Mouse (Mus musculus) limb, embryonic 11.5 days (tissue): ENCODE data around the gene Slain2. TPM values are rescaled to one million over a fixed set of nuclear protein-coding genes. Genes with fewer than 3 reads are reported as not detected.
"Not testable (repeated sequence)": the region's sequence is repeated elsewhere in the genome, so short reads cannot be mapped to it uniquely, and the experiment has no call there.

ENCODE experiments used
- ATAC-seq: fragments of 200-750 bp; cut with Nextera tagmentation; 2 replicates; pipeline ENCODE4 v1.8.0; 2017; ENCODE audit warnings: low read depth; ENCODE audit not compliant: insufficient number of reproducible peaks, low FRiP score, low TSS enrichment
- DNase-seq: peaks from one replicate; pipeline ENCODE4 v3.0.0-alpha.2; 2015; ENCODE audit warnings: low spot score
- H3K27ac ChIP-seq: fragments of 300-500 bp; sonication (generic); replicated peaks from 2 replicates; pipeline ENCODE4 v1.5.1; 2014; ENCODE audit warnings: low read depth, mild to moderate bottlenecking, low read length
- H3K27me3 ChIP-seq: fragments of 300-500 bp; sonication (generic); 2 replicates; pipeline ENCODE4 v1.6.1; 2014; ENCODE audit warnings: mild to moderate bottlenecking, low read length, mixed read lengths; ENCODE audit not compliant: control insufficient read depth, insufficient read depth
- H3K36me3 ChIP-seq: fragments of 300-500 bp; sonication (generic); 2 replicates; pipeline ENCODE4 v1.6.1; 2014; ENCODE audit warnings: mild to moderate bottlenecking, low read length, moderate library complexity, mixed read lengths; ENCODE audit not compliant: control insufficient read depth, insufficient read depth
- H3K4me1 ChIP-seq: fragments of 300-500 bp; sonication (generic); 2 replicates; pipeline ENCODE4 v1.6.1; 2014; ENCODE audit warnings: low read length, mixed read lengths; ENCODE audit not compliant: control insufficient read depth, insufficient read depth
- H3K4me2 ChIP-seq: fragments of 300-500 bp; sonication (generic); 2 replicates; pipeline ENCODE4 v1.6.1; 2014; ENCODE audit warnings: low read depth, mild to moderate bottlenecking, moderate library complexity; ENCODE audit not compliant: severe bottlenecking
- H3K4me3 ChIP-seq: fragments of 300-500 bp; sonication (generic); 2 replicates; pipeline ENCODE4 v1.5.1; 2014; ENCODE audit warnings: low read depth, low read length
- H3K9ac ChIP-seq: fragments of 300-500 bp; sonication (generic); 2 replicates; pipeline ENCODE4 v1.6.1; 2014; ENCODE audit warnings: mild to moderate bottlenecking, low read length
- H3K9me3 ChIP-seq: fragments of 300-500 bp; sonication (generic); 2 replicates; pipeline ENCODE4 v1.6.1; 2016; ENCODE audit warnings: low read length; ENCODE audit not compliant: control insufficient read depth
- WGBS: fragments of 180-500 bp; shearing (Covaris S2); extraction: QIAGEN DNeasy Blood & Tissue Kit; methylation state at CpG from one replicate; pipeline ENCODE4 v1.1.7; 2014; 5-methylcytosine and 5-hydroxymethylcytosine counted together
- polyA plus RNA-seq: library from polyadenylated mRNA; unstranded; fragments of >200 nt; fragmentation: Nextera tagmentation; extraction: Ambion mirVana; gene quantifications from 2 replicates; pipeline ENCODE4 v1.2.1, GENCODE M21; 2014

The Slain2 gene
- polyA plus RNA-seq, 1 experiment from 2014 or later: 21.6 TPM

DNA sequence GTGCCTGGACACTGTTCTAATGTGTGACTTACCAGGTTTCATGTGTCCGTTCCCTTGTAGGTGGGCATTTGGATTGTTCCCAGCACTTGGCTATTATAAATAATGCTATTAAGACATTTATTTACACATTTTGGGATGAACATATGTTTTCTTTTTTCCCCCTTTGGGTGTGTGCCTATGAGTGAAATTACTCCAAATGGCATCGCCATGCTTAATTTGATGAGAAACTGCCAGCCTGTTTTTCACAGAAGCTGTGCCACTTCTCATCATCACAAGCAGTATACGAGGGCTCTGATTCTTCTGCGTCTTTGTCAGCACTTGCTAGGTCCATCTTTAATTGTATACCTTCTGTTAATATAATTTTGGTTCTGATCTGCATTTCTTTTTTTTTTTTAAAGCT, 6.3 kb downstream of the Slain2 start:
- Histone ChIP-seq H3K4me3 (no peak overlapping the region), H3K4me1 (peaks cover 13% of the 10 kb centered on the region), H3K27ac (no peak overlapping the region), H3K36me3 (no peaks in the 10 kb centered on the region), H3K4me2 (no peak overlapping the region), H3K9ac (no peak overlapping the region), H3K9me3 (no peaks in the 10 kb centered on the region), H3K27me3 (no peaks in the 10 kb centered on the region)
- ATAC-seq (no peak), DNase-seq (no peak)
- 90% methylated on average over 4 of the region's 4 CpGs for WGBS

DNA sequence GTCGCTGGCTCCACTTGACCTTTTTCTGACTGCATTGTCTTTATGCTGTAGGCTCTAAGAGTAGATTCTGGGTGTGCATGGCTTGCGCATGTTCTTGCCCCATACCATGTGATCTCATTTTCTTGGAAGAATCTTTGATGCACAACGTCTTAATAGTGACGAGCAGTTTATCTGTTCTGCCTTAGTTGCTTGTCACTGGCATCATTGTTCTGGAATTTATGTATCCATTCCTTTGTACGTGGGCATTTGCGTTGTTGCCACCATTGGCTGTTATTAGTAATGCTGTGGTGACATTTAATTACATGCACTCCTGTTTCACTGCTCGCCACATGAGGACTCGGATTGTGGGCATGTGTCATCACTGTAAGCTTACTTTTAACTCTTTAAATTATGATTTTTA, 7.1 kb downstream of the Slain2 start:
- WGBS: 93% methylated on average over 8 of the region's 8 CpGs
- DNase-seq (no peak), ATAC-seq (no peak)
- H3K36me3 ChIP-seq: no peaks in the 10 kb centered on the region
- H3K27ac ChIP-seq: no peak overlapping the region
- H3K4me2 ChIP-seq: no peak overlapping the region
- H3K4me3 ChIP-seq: no peak overlapping the region
- H3K9me3 ChIP-seq: no peaks in the 10 kb centered on the region
- H3K9ac ChIP-seq: no peak overlapping the region
- peaks cover 10% of the 10 kb centered on the region for H3K4me1 ChIP-seq
- H3K27me3 ChIP-seq: no peaks in the 10 kb centered on the region

DNA sequence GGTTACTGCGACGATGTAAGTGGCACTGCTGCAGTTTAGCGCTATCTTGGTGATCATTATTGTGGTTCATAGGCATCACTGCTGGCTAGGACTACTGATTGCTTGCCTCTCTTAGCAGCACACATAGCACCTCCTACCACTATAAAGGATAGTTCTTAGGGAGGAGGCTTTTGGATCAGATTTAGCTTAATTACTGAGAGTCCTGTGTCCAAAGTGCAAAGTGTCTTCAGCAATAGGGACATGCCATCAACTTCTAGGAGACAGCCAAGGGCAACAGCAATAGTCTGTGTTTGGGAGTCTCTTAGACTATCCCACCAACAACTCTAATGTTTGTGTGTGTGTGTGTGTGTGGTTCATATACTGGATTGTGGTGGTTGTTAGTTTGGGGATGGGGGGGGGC, 8.7 kb downstream of the Slain2 start:
- H3K4me3 ChIP-seq: no peak overlapping the region
- ATAC-seq: no peak
- H3K9me3 ChIP-seq: no peaks in the 10 kb centered on the region
- H3K36me3 ChIP-seq: no peaks in the 10 kb centered on the region
- H3K4me1 ChIP-seq: no peaks in the 10 kb centered on the region
- no peak overlapping the region for H3K27ac ChIP-seq
- no peak overlapping the region for H3K9ac ChIP-seq
- H3K4me2 ChIP-seq: no peak overlapping the region
- H3K27me3 ChIP-seq: no peaks in the 10 kb centered on the region
- whole genome bisulfite sequencing: 92% methylated on average over 3 of the region's 3 CpGs
- no peak for DNase-seq

- no peak for DNase-seq
- no peak overlapping the region for H3K9ac ChIP-seq
- ATAC-seq: no peak
- no peak overlapping the region for H3K4me3 ChIP-seq
- H3K36me3 ChIP-seq: no peaks in the 10 kb centered on the region
- no peaks in the 10 kb centered on the region for H3K4me1 ChIP-seq
- no peak overlapping the region for H3K27ac ChIP-seq
- H3K27me3 ChIP-seq: no peaks in the 10 kb centered on the region
- H3K9me3 ChIP-seq: no peaks in the 10 kb centered on the region
- H3K4me2 ChIP-seq: no peak overlapping the region
Observed at GRCm38 (mm10) chr5:72927074-72927473, 13.0 kb downstream of the Slain2 start.

GRCm38 (mm10) chr5:72933026-72933675, 19.0 kb downstream of the Slain2 start:
- no peak for DNase-seq
- Histone ChIP-seq H3K27me3 (no peaks in the 10 kb centered on the region), H3K36me3 (no peaks in the 10 kb centered on the region), H3K4me3 (no peak overlapping the region), H3K9me3 (no peaks in the 10 kb centered on the region), H3K4me2 (no peak overlapping the region), H3K27ac (no peak overlapping the region), H3K9ac (no peak overlapping the region), H3K4me1 (no peaks in the 10 kb centered on the region)
- no peak for ATAC-seq
- WGBS: 94% methylated on average over 17 of the region's 17 CpGs

DNA sequence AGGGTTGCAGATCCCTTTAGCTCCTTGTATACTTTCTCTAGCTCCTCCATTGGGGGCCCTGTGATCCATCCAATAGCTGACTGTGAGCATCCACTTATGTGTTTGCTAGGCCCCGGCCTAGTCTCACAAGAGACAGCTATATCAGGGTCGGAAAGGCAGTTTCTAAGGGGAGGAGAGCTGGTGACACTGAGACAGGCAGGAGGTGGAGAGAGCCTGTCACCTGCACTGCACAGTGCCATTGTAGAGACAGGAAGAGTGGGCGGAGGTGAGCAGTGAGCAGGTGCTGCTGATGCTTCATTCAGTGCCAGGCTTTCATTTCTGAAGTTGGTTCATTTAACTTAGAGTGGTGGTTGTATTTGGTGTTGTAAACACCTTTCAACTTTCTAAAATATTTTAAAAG, 24.3 kb downstream of the Slain2 start:
- H3K27ac ChIP-seq, H3K4me2 ChIP-seq, H3K4me1 ChIP-seq, ATAC-seq, H3K4me3 ChIP-seq, DNase-seq, H3K36me3 ChIP-seq, H3K27me3 ChIP-seq, H3K9me3 ChIP-seq, H3K9ac ChIP-seq: not testable (repeated sequence)
- 99% methylated on average over 3 of the region's 3 CpGs for WGBS

- no peak overlapping the region for H3K4me3 ChIP-seq
- no peak overlapping the region for H3K4me2 ChIP-seq
- H3K36me3 ChIP-seq: no peaks in the 10 kb centered on the region
- H3K27ac ChIP-seq: no peak overlapping the region
- H3K9me3 ChIP-seq: no peaks in the 10 kb centered on the region
- no peaks in the 10 kb centered on the region for H3K27me3 ChIP-seq
- 95% methylated on average over 2 of the region's 2 CpGs for whole genome bisulfite sequencing
- no peak for DNase-seq
- H3K9ac ChIP-seq: no peak overlapping the region
- no peak for ATAC-seq
- no peaks in the 10 kb centered on the region for H3K4me1 ChIP-seq
Observed at GRCm38 (mm10) chr5:72939311-72939710, 25.2 kb downstream of the Slain2 start.

DNA sequence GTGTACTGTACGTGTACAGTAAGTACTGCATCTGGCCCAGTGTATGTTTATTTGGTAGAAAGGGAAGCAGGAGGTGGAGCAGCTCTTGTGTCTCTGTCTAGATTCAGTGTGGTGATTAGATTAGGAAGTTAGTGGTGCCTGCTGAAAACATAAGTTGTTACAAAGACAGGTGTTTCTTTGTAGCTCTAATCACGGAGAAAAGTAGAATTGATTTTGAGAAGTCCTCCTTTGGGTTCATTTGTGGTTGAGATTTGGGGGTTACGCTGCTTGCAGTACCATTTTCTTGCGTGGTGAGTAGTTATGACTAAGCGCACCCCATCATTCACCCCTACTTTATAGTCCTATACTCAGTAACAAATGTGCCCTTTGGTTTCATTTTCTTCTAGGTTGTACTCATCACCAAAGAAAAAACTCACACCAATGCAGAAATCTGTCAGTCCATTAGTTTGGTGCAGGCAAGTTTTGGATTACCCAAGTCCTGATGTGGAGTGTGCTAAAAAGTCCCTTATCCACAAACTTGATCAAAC, 26.9 kb downstream of the Slain2 start:
- Histone ChIP-seq H3K4me1 (no peaks in the 10 kb centered on the region), H3K27ac (no peak overlapping the region), H3K36me3 (no peaks in the 10 kb centered on the region), H3K9ac (no peak overlapping the region), H3K27me3 (no peaks in the 10 kb centered on the region), H3K4me2 (no peak overlapping the region), H3K9me3 (no peaks in the 10 kb centered on the region), H3K4me3 (no peak overlapping the region)
- 97% methylated on average over 5 of the region's 5 CpGs for WGBS
- DNase-seq (no peak), ATAC-seq (no peak)

GRCm38 (mm10) chr5:72948136-72948535, 34.0 kb downstream of the Slain2 start:
- Histone ChIP-seq H3K4me3 (no peak overlapping the region), H3K27me3 (no peaks in the 10 kb centered on the region), H3K9ac (no peak overlapping the region), H3K27ac (no peak overlapping the region), H3K4me1 (no peaks in the 10 kb centered on the region), H3K4me2 (no peak overlapping the region), H3K36me3 (no peaks in the 10 kb centered on the region), H3K9me3 (no peaks in the 10 kb centered on the region)
- no peak for ATAC-seq
- WGBS: 88% methylated on average over 1 of the region's 1 CpGs
- no peak for DNase-seq
